Mouse (Mus musculus) liver, embryonic 14.5 days (tissue): Measurements from ENCODE around the gene Mfsd12. TPM values are rescaled to one million over a fixed set of nuclear protein-coding genes. Genes with fewer than 3 reads are reported as not detected.
A peak's percentile ranks its signal among the peaks of the same experiment; 100 is the strongest.

Experiments used
- ATAC-seq: fragments of 200-750 bp; cut with Nextera tagmentation; 2 replicates; pipeline ENCODE4 v1.8.0; 2017; ENCODE audit warnings: moderate number of reproducible peaks, mild to moderate bottlenecking, moderate library complexity; ENCODE audit not compliant: insufficient read depth
- DNase-seq, 3 experiments: peaks; one replicate each; pipeline ENCODE4 v3.0.0-alpha.2; 2012 to 2013; ENCODE audit warnings: low read depth in 3 of 3, low spot score in 3 of 3
- H3K27ac ChIP-seq: fragments of 300-500 bp; sonication (generic); 2 replicates; pipeline ENCODE4 v1.5.1; 2014; ENCODE audit warnings: moderate library complexity, mild to moderate bottlenecking, control low read depth, inconsistent platforms
- H3K27me3 ChIP-seq: fragments of 300-500 bp; sonication (generic); 2 replicates; pipeline ENCODE4 v1.6.1; 2014; ENCODE audit warnings: mild to moderate bottlenecking, low read length, moderate library complexity; ENCODE audit not compliant: control insufficient read depth, insufficient read depth
- H3K36me3 ChIP-seq: fragments of 300-500 bp; sonication (generic); replicated peaks from 2 replicates; pipeline ENCODE4 v1.6.1; 2014; ENCODE audit warnings: low read depth; ENCODE audit not compliant: control insufficient read depth, insufficient read depth
- H3K4me1 ChIP-seq, 2 experiments: fragments of 200-500 bp in 1 of 2; fragments of 300-500 bp in 1 of 2; sonication (generic) in 1 of 2; replicated peaks; 2 replicates each; pipeline ENCODE4 v1.6.1; 2012 to 2014; ENCODE audit warnings: antibody characterized with exemption in 1 of 2, inconsistent platforms in 1 of 2, low read length in 1 of 2; ENCODE audit not compliant: control insufficient read depth in 2 of 2, insufficient read depth in 2 of 2
- H3K4me2 ChIP-seq: fragments of 300-500 bp; sonication (generic); 2 replicates; pipeline ENCODE4 v1.6.1; 2014; ENCODE audit warnings: low read depth, mild to moderate bottlenecking, control low read depth, moderate library complexity
- H3K4me3 ChIP-seq, 2 experiments: fragments of 200-500 bp in 1 of 2; fragments of 300-500 bp in 1 of 2; sonication (generic) in 1 of 2; 2 replicates each; pipeline ENCODE4 v1.5.1; 2012 to 2014; ENCODE audit warnings: low read depth in 2 of 2, low read length in 2 of 2, mild to moderate bottlenecking in 2 of 2, control low read depth in 1 of 2, inconsistent platforms in 1 of 2, moderate library complexity in 1 of 2; ENCODE audit not compliant: insufficient read depth in 1 of 2
- H3K9ac ChIP-seq: fragments of 300-500 bp; sonication (generic); replicated peaks from 2 replicates; pipeline ENCODE4 v1.6.1; 2014; ENCODE audit warnings: mild to moderate bottlenecking, control low read depth, moderate library complexity
- H3K9me3 ChIP-seq: fragments of 300-500 bp; sonication (generic); 2 replicates; pipeline ENCODE4 v1.6.1; 2016; ENCODE audit warnings: low read length, mixed read lengths; ENCODE audit not compliant: control insufficient read depth
- CTCF ChIP-seq: IDR thresholded peaks from 2 replicates; pipeline ENCODE4 v1.5.1; 2016; ENCODE audit warnings: antibody characterized with exemption, low read depth, control low read depth
- EP300 ChIP-seq: IDR thresholded peaks from 2 replicates; pipeline ENCODE4 v1.6.1; 2016; ENCODE audit warnings: antibody characterized with exemption, low read depth
- WGBS: fragments of 180-500 bp; shearing (Covaris S2); extraction: QIAGEN DNeasy Blood & Tissue Kit; methylation state at CpG from one replicate; pipeline ENCODE4 v1.1.7; 2014; ENCODE audit not compliant: insufficient replicate concordance; 5-methylcytosine and 5-hydroxymethylcytosine counted together
- polyA plus RNA-seq, 2 experiments: library from polyadenylated mRNA; depleted of rRNA in 1 of 2; stranded (reverse) in 1 of 2; unstranded in 1 of 2; fragments of >200 nt; fragmentation: Nextera tagmentation in 1 of 2; extraction: Ambion mirVana in 1 of 2; gene quantifications; 2 replicates each; pipeline versions ENCODE4 v1.2.1 to v1.2.3; 2012 to 2014

Mfsd12 gene
- polyA plus RNA-seq, 2 experiments = 6.1 to 8.4 TPM

DNA sequence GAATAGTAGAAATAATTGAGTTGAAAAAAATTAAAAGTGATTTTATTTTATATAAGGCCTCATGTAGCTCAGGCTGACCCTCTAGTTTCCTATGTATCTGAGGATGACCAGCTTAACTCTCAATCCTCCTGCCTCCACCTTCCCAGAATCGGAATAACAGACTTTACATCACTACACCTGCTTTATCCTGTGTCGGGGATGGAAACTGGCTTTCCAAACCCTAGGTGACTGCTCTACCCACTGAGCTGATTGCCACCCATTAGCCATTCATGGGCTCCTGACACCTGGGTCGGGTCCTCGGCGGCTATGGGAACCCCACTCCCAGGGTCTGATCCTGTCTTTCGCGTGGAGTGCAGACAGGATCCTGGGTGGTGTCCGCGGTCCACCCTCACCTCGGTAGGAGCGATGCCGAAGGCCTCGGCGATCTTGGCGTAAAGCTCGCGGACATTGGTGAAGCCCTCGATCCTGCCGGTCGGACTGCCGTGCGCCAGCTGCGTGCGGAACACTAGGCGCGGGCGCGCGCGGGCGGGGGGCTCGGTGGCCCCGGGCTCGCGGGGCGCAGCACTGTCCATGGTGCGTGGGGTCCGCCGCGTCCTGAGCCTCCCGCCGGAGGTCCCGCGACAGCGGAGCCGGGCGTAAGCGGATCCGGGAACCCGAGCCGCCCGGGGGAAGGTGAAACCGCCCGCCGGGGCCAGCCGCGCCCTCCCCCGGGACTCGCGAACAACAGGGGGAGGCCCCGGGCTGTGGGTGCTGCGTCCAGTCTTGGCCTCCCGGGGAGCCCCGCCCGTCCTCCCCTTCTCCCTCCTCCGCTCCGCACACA, 14.4 kb upstream of the Mfsd12 start, which contains the start of gene Gipc3:
TSS of gene Gipc3 (minus strand) at position 581 of the 820 bp plus-strand sequence.
- 6% methylated on average over 57 of the region's 67 CpGs for WGBS
- Histone ChIP-seq H3K9me3 (no peaks in the 10 kb centered on the region), H3K9ac (0 out of 2 replicates have a peak within 1 kb of the TSS, but pooled peaks have one; percentile 9), H3K27me3 (peaks cover 41% of the 10 kb centered on the region), H3K36me3 (no peaks in the 10 kb centered on the region; the same call in 1 of the 2 replicates), H3K4me3 (peak within 1 kb of the TSS in 1 of 2 experiments; percentile 48; a peak in 3 of 4 replicates), H3K27ac (no peak within 1 kb of the TSS), H3K4me1 (peaks cover 19% of the 10 kb centered on the region in 2 experiments), H3K4me2 (peak within 1 kb of the TSS; percentile 59)
- TF ChIP-seq CTCF (no peak), EP300 (no peak)
- no peak for DNase-seq
- no peak for ATAC-seq

DNA sequence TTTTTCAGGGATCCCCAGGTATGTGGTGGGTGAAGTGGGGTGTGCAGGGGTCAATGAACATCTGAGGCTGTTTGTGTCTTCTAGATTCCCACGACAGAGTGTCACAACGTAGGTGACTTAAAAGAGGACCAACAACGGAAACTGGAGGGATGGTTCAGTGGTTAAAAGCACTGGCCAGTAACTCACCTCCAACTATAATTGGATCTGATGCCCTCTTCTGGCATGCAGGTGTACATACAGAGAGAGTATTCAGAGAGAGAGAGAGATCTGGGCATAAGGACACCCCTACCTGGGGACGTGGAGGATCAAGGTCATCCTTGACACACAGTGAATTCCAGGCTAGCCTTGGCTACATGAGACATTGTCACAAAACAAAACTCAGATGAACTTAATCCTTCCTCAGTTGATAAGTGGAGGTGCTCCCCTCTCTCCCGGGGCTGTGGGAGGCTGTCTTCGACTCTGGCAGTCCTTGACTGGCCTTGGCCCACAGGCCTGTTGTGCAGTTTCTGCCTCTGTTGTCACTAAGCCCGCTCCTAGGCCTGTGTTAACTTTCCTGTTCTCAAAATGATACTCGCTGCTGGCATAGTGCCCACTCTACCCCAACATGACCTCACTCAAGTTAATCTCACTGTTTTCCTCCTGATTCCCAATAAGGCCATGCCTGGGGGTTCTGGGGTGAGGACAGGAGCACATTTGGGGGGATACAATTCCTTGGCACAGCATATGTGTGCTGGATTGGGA, 12.7 kb upstream of the Mfsd12 start:
- DNase-seq (no peak), ATAC-seq (no peak)
- TF ChIP-seq EP300 (no peak), CTCF (peak; percentile 47)
- 41% methylated on average over 8 of the region's 8 CpGs for WGBS
- H3K4me3 ChIP-seq = no peak overlapping the region
- no peak overlapping the region for H3K9ac ChIP-seq
- H3K4me2 ChIP-seq = no peak overlapping the region
- H3K9me3 ChIP-seq = no peaks in the 10 kb centered on the region
- peaks cover 28 to 29% of the 10 kb centered on the region in 2 experiments for H3K4me1 ChIP-seq
- peaks cover 4% of the 10 kb centered on the region for H3K36me3 ChIP-seq
- H3K27ac ChIP-seq = no peak overlapping the region
- peaks cover 41% of the 10 kb centered on the region for H3K27me3 ChIP-seq

DNA sequence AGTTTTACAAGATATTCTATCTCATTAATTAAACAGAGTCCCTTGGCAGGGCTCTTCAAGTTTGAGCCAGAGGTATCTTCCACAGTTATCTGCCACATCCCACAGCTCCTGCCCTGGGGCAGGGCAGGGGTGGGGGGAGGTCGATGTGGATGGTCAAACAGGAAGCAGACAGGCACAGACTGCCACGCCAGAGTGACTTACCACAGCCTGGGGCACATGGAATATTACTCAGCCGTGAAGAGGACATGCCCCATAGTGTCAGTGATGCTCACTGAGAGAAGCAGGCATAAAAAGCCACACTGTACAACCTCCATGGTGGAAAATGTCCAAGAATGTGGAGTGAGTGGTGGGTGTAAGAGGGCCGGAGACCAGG, 12.1 kb upstream of the Mfsd12 start:
- ATAC-seq = no peak
- Histone ChIP-seq H3K27ac (no peak overlapping the region), H3K9me3 (no peaks in the 10 kb centered on the region), H3K4me1 (peaks cover 29 to 32% of the 10 kb centered on the region in 2 experiments), H3K27me3 (peaks cover 41% of the 10 kb centered on the region), H3K4me3 (no peak overlapping the region), H3K36me3 (peaks cover 4% of the 10 kb centered on the region), H3K4me2 (no peak overlapping the region), H3K9ac (no peak overlapping the region)
- WGBS = 57% methylated on average over 4 of the region's 4 CpGs
- no peak for DNase-seq
- no peak for TF ChIP-seq CTCF

DNA sequence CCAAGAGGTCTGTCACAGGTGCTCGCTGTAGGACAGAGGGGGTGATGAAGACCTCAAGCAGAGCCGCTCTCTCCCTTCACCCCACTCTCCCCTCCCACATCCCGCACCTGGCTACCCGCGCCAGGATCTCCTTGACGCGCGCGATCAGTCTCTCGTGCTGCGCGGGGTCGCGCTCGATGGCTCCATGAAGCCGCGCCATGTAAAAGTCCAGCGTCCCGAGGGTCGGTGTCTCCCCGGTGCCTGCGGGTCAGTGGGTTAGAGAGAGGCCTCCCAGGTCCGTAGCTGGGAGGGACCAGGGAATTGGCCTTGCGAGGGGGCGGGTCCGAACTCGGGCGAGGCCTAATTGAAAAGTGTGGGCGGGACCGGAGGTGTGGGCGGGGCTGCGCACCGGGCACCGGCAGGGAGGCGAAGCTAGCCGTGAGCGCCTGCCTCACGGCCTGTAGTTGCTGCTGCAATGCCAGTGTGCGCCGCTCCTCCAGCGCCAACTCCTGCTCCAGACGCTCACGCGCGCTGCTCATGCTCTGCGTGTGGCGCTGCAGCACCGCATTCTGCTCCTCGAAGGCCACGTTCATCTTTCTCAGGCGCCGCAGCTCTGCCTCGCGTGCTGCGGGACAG, 10.7 kb upstream of the Mfsd12 start:
- TF ChIP-seq CTCF (peak; percentile 61), EP300 (no peak)
- Histone ChIP-seq H3K4me1 (peaks cover 28 to 29% of the 10 kb centered on the region in 2 experiments), H3K36me3 (peaks cover 4% of the 10 kb centered on the region), H3K27me3 (peaks cover 40% of the 10 kb centered on the region), H3K9me3 (no peaks in the 10 kb centered on the region), H3K4me2 (peak overlapping the region; percentile 63), H3K27ac (no peak overlapping the region), H3K4me3 (peak overlapping the region; percentile 4 to 29; a peak in 3 of 4 replicates), H3K9ac (no peak overlapping the region)
- DNase-seq (peak; percentile 56 to 68 (median 62)), ATAC-seq (peak; percentile 5; the same call in 1 of the 2 replicates)
- WGBS = 10% methylated on average over 55 of the region's 55 CpGs
